Mouse (Mus musculus) kidney, adult 2 months (tissue): ENCODE results near the gene Hist3h2ba.

Source experiments
- CTCF ChIP-seq: fragments of 200-500 bp; conservative IDR thresholded peaks from 2 replicates; pipeline ENCODE4 v1.5.1; 2011; ENCODE audit warnings: low read depth, mild to moderate bottlenecking, control low read depth, low read length, moderate library complexity, mixed read lengths; ENCODE audit not compliant: insufficient read depth, insufficient read length
- POLR2A ChIP-seq: fragments of 200-500 bp; IDR thresholded peaks from one replicate; pipeline ENCODE4 v1.6.1; 2011; ENCODE audit warnings: low read depth, low read length, control low read depth

DNA sequence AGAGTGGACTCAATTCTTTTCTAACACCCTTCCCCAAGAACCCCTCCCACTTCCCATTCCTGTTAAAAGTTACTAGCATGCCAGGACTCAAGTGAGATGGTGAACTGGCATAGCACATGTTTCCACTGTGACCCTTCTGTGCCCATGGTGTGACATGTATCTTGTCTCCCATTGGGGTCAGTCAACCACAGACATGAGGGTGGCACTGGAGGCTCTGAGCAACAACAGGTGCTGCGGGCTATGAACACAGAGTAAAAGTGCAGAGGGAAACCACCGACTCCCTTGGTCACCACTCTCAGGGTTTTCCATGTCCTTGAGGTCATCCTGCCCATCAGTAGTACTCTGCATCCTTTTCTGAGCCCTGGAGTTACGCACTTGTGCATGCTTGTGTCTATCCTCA is 23.1 kb downstream of the Hist3h2ba start:
- TF ChIP-seq CTCF, result no peak
- no peak for TF ChIP-seq POLR2A
